Mouse (Mus musculus): Measurements from ENCODE around the gene Gpr83. TPM values are rescaled to one million over a fixed set of nuclear protein-coding genes. Genes with fewer than 3 reads are reported as not detected.
"Not testable (repeated sequence)": the region's sequence is repeated elsewhere in the genome, so short reads cannot be mapped to it uniquely, and the experiment has no call there.

Gene Gpr83
- polyA plus RNA-seq, 1 experiment = not detected

- no peak overlapping the region for H3K4me3 ChIP-seq (replicated peaks)
- no peaks in the 10 kb centered on the region for H3K27me3 ChIP-seq (ENCODE audit: control insufficient read depth)
- TF ChIP-seq GATA1 (IDR thresholded peaks at IDR 0.05; ENCODE audit: low read length) (no peak), TAL1 (IDR thresholded peaks at IDR 0.05; ENCODE audit: low read length) (no peak)
These were observed 15.9 kb downstream of the Gpr83 start for GRCm38 (mm10) chr9:14875743-14876507.

GRCm38 (mm10) chr9:14876566-14876965 lies 16.6 kb downstream of the Gpr83 start:
- not testable (repeated sequence) for H3K4me3 ChIP-seq (replicated peaks); H3K27me3 ChIP-seq (ENCODE audit: control insufficient read depth); H3K4me1 ChIP-seq (ENCODE audit: control insufficient read depth); H3K36me3 ChIP-seq (ENCODE audit: control insufficient read depth); H3K9me3 ChIP-seq (ENCODE audit: control insufficient read depth, low read length)

More at GRCm38 (mm10) chr9:14875743-14876507, 15.9 kb downstream of the Gpr83 start:
- no peaks in the 10 kb centered on the region for H3K4me1 ChIP-seq (ENCODE audit: control insufficient read depth)
- H3K36me3 ChIP-seq (ENCODE audit: control insufficient read depth) = no peaks in the 10 kb centered on the region
- H3K9me3 ChIP-seq (ENCODE audit: control insufficient read depth, low read length) = no peaks in the 10 kb centered on the region

GRCm38 (mm10) chr9:14884641-14885040 lies 24.6 kb downstream of the Gpr83 start:
- Histone ChIP-seq H3K36me3 (ENCODE audit: control insufficient read depth) (no peaks in the 10 kb centered on the region), H3K4me1 (ENCODE audit: control insufficient read depth) (peaks cover 10% of the 10 kb centered on the region), H3K9me3 (ENCODE audit: control insufficient read depth, low read length) (no peaks in the 10 kb centered on the region), H3K27me3 (ENCODE audit: control insufficient read depth) (no peaks in the 10 kb centered on the region), H3K4me3 (replicated peaks) (no peak overlapping the region)
- TF ChIP-seq GATA1 (IDR thresholded peaks at IDR 0.05; ENCODE audit: low read length) = no peak
- no peak for TF ChIP-seq TAL1 (IDR thresholded peaks at IDR 0.05; ENCODE audit: low read length)

- H3K36me3 ChIP-seq (ENCODE audit: control insufficient read depth) = no peaks in the 10 kb centered on the region
- H3K4me3 ChIP-seq (replicated peaks) = no peak overlapping the region
- TF ChIP-seq GATA1 (IDR thresholded peaks at IDR 0.05; ENCODE audit: low read length) = no peak
- TF ChIP-seq TAL1 (IDR thresholded peaks at IDR 0.05; ENCODE audit: low read length) = no peak
- H3K9me3 ChIP-seq (ENCODE audit: control insufficient read depth, low read length) = no peaks in the 10 kb centered on the region
- H3K4me1 ChIP-seq (ENCODE audit: control insufficient read depth) = peaks cover 10% of the 10 kb centered on the region
- H3K27me3 ChIP-seq (ENCODE audit: control insufficient read depth) = no peaks in the 10 kb centered on the region
These were observed 25.1 kb downstream of the Gpr83 start for GRCm38 (mm10) chr9:14885151-14885550.

GRCm38 (mm10) chr9:14885954-14886353 lies 25.9 kb downstream of the Gpr83 start:
- no peak overlapping the region for H3K4me3 ChIP-seq (replicated peaks)
- TF ChIP-seq TAL1 (IDR thresholded peaks at IDR 0.05; ENCODE audit: low read length) (no peak), GATA1 (IDR thresholded peaks at IDR 0.05; ENCODE audit: low read length) (no peak)
- no peaks in the 10 kb centered on the region for H3K9me3 ChIP-seq (ENCODE audit: control insufficient read depth, low read length)
- peaks cover 10% of the 10 kb centered on the region for H3K4me1 ChIP-seq (ENCODE audit: control insufficient read depth)
- no peaks in the 10 kb centered on the region for H3K36me3 ChIP-seq (ENCODE audit: control insufficient read depth)
- H3K27me3 ChIP-seq (ENCODE audit: control insufficient read depth) = no peaks in the 10 kb centered on the region

- Histone ChIP-seq H3K36me3 (ENCODE audit: control insufficient read depth) (no peaks in the 10 kb centered on the region), H3K4me1 (ENCODE audit: control insufficient read depth) (peaks cover 10% of the 10 kb centered on the region), H3K27me3 (ENCODE audit: control insufficient read depth) (no peaks in the 10 kb centered on the region), H3K4me3 (replicated peaks) (no peak overlapping the region), H3K9me3 (ENCODE audit: control insufficient read depth, low read length) (no peaks in the 10 kb centered on the region)
- no peak for TF ChIP-seq GATA1 (IDR thresholded peaks at IDR 0.05; ENCODE audit: low read length)
These were observed 27.9 kb downstream of the Gpr83 start for GRCm38 (mm10) chr9:14887787-14888382.

GRCm38 (mm10) chr9:14888671-14889070 lies 28.7 kb downstream of the Gpr83 start:
- H3K36me3 ChIP-seq (ENCODE audit: control insufficient read depth) = no peaks in the 10 kb centered on the region
- no peaks in the 10 kb centered on the region for H3K27me3 ChIP-seq (ENCODE audit: control insufficient read depth)
- H3K4me1 ChIP-seq (ENCODE audit: control insufficient read depth) = peaks cover 10% of the 10 kb centered on the region
- no peak overlapping the region for H3K4me3 ChIP-seq (replicated peaks)
- no peak for TF ChIP-seq GATA1 (IDR thresholded peaks at IDR 0.05; ENCODE audit: low read length)
- no peak for TF ChIP-seq TAL1 (IDR thresholded peaks at IDR 0.05; ENCODE audit: low read length)
- no peaks in the 10 kb centered on the region for H3K9me3 ChIP-seq (ENCODE audit: control insufficient read depth, low read length)

- Histone ChIP-seq H3K4me3 (replicated peaks) (no peak overlapping the region), H3K9me3 (ENCODE audit: control insufficient read depth, low read length) (no peaks in the 10 kb centered on the region), H3K27me3 (ENCODE audit: control insufficient read depth) (no peaks in the 10 kb centered on the region), H3K4me1 (ENCODE audit: control insufficient read depth) (peaks cover 10% of the 10 kb centered on the region), H3K36me3 (ENCODE audit: control insufficient read depth) (no peaks in the 10 kb centered on the region)
- no peak for TF ChIP-seq GATA1 (IDR thresholded peaks at IDR 0.05; ENCODE audit: low read length)
- TF ChIP-seq TAL1 (IDR thresholded peaks at IDR 0.05; ENCODE audit: low read length) = no peak
These were observed 30.7 kb downstream of the Gpr83 start for GRCm38 (mm10) chr9:14890699-14891098.

DNA sequence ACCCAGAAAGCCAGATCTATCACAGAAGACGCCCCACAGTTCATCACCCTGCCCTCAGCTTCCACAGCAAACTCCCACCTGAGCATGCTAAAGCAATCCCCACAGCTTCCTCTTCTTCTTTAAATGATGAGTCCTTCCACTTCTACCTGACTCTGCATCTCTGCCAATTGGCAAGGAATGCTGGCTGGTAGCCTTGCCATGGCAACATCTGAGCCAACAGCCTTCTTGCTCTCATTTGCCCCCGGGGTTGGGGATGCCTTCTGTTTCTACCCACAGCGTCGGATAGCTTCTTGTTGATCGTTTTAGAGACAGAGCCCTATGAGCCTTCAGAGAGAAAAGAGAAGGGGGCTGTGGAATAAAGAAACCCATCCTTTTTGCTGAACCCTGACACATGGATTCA lies 31.9 kb downstream of the Gpr83 start:
- H3K9me3 ChIP-seq (ENCODE audit: control insufficient read depth, low read length) = no peaks in the 10 kb centered on the region
- no peak for TF ChIP-seq GATA1 (IDR thresholded peaks at IDR 0.05; ENCODE audit: low read length)
- TF ChIP-seq TAL1 (IDR thresholded peaks at IDR 0.05; ENCODE audit: low read length) = no peak
- H3K4me1 ChIP-seq (ENCODE audit: control insufficient read depth) = peaks cover 4% of the 10 kb centered on the region; the same call in 1 of the 2 replicates
- no peaks in the 10 kb centered on the region for H3K27me3 ChIP-seq (ENCODE audit: control insufficient read depth)
- H3K36me3 ChIP-seq (ENCODE audit: control insufficient read depth) = no peaks in the 10 kb centered on the region
- H3K4me3 ChIP-seq (replicated peaks) = no peak overlapping the region
